25 mouse cellular contexts compared by ENCODE assay signal in the genomic region with DNA sequence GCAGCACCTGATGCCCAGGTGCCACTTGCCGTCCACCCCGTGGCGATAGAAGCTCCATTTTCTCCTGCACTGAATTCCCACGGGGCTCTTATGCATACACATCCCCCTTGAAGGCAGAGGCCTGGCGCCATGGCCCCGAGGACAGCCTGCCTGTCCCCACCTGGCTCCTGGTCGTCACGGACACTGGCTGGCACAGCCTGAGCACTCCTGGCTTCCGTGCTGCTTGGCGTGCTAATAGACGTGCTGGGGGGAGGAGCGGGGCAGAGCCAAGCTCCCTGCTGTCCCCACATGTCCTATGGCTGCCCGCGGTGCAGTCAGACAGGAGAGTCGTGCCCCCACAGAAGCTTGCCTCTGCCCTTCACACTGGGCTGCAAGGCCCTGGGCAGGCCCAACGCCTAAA. TPM values are rescaled to one million over a fixed set of nuclear protein-coding genes. Genes with fewer than 3 reads are reported as not detected.
DNase-seq lines count a peak whose midpoint lies in the region; ATAC-seq and TF ChIP-seq lines count a peak whose summit lies in the region.
"Had no signal": no experiment of that assay in that cellular context is flagged by ENCODE, and none has a peak within 500 bp of the region (broad histone marks: within the 10 kb centered on the region; RNA-seq: fewer than 3 reads in every experiment).

No protein-coding gene starts in this region.

- intact Hi-C loops in left cerebral cortex, postnatal 10 days (cut with DNase I) = no loop called here

- H3K27me3 ChIP-seq in midbrain, postnatal 0 days (ENCODE audit: insufficient read depth, low read length) = no peaks in the 10 kb centered on the region
- no peaks in the 10 kb centered on the region for H3K27me3 ChIP-seq in midbrain, embryonic 16.5 days (ENCODE audit: control insufficient read depth, insufficient read depth, low read depth, low read length)
- H3K27me3 ChIP-seq in forebrain, embryonic 15.5 days = no peaks in the 10 kb centered on the region
- H3K27me3 ChIP-seq: CH12.LX; heart, embryonic 15.5 days; limb, embryonic 13.5 days had no signal

- no peak overlapping the region for H3K4me2 ChIP-seq in midbrain, postnatal 0 days (ENCODE audit: low read depth, low read length, poor library complexity, severe bottlenecking)
- H3K4me2 ChIP-seq in midbrain, embryonic 16.5 days (ENCODE audit: low read length) = no peak overlapping the region
- H3K4me2 ChIP-seq in forebrain, embryonic 15.5 days (replicated peaks) = no peak overlapping the region
- H3K4me2 ChIP-seq: heart, embryonic 15.5 days; limb, embryonic 13.5 days had no signal

- no peak overlapping the region for H3K4me3 ChIP-seq in midbrain, postnatal 0 days (ENCODE audit: low read depth, low read length)
- H3K4me3 ChIP-seq in midbrain, embryonic 16.5 days (ENCODE audit: low read depth, low read length) = no peak overlapping the region
- no peak overlapping the region for H3K4me3 ChIP-seq in forebrain, embryonic 15.5 days
- H3K4me3 ChIP-seq: embryonic facial prominence, embryonic 10.5 days; erythroblast, embryonic 14.5 days; heart, embryonic 15.5 days; limb, embryonic 13.5 days had no signal

- H3K9ac ChIP-seq in midbrain, postnatal 0 days (replicated peaks; ENCODE audit: low read length, poor library complexity, severe bottlenecking) = no peak overlapping the region
- no peak overlapping the region for H3K9ac ChIP-seq in midbrain, embryonic 16.5 days (ENCODE audit: low read depth, low read length)
- no peak overlapping the region for H3K9ac ChIP-seq in forebrain, embryonic 15.5 days (replicated peaks)
- H3K9ac ChIP-seq: heart, embryonic 15.5 days; limb, embryonic 13.5 days had no signal

- no peak for TF ChIP-seq CTCF in midbrain, postnatal 0 days (IDR thresholded peaks at IDR 0.05)

- H3K36me3 ChIP-seq in midbrain, postnatal 0 days (ENCODE audit: insufficient read depth, low read length) = peaks cover 67% of the 10 kb centered on the region
- peaks cover 42% of the 10 kb centered on the region for H3K36me3 ChIP-seq in midbrain, embryonic 16.5 days (ENCODE audit: control insufficient read depth, insufficient read depth, low read length)
- peaks cover 31% of the 10 kb centered on the region for H3K36me3 ChIP-seq in forebrain, embryonic 15.5 days

- no peaks in the 10 kb centered on the region for H3K4me1 ChIP-seq in midbrain, postnatal 0 days (ENCODE audit: insufficient read depth, low read length)
- H3K4me1 ChIP-seq in midbrain, embryonic 16.5 days (ENCODE audit: control insufficient read depth, insufficient read depth, low read length) = no peaks in the 10 kb centered on the region
- H3K4me1 ChIP-seq in forebrain, embryonic 15.5 days = no peaks in the 10 kb centered on the region
- H3K4me1 ChIP-seq: embryonic facial prominence, embryonic 10.5 days; heart, embryonic 15.5 days; limb, embryonic 13.5 days had no signal

- 83% methylated on average over 16 of the region's 16 CpGs for WGBS in midbrain, postnatal 0 days
- WGBS in midbrain, embryonic 16.5 days = 84% methylated on average over 16 of the region's 16 CpGs
- 84% methylated on average over 16 of the region's 16 CpGs for WGBS in forebrain, embryonic 15.5 days

- no peak for ATAC-seq in midbrain, postnatal 0 days (ENCODE audit: low FRiP score)
- no peak for ATAC-seq in midbrain, embryonic 16.5 days
- ATAC-seq in forebrain, embryonic 15.5 days (replicated peaks) = no peak
- ATAC-seq: activated CD4-positive, CD25-positive, alpha-beta regulatory T cell, adult 4 months; forebrain, embryonic 16.5 days had no signal

- H3K9me3 ChIP-seq in midbrain, postnatal 0 days (ENCODE audit: low read length) = no peaks in the 10 kb centered on the region
- H3K9me3 ChIP-seq in midbrain, embryonic 16.5 days (replicated peaks; ENCODE audit: control insufficient read depth, low read length, poor library complexity, severe bottlenecking) = no peaks in the 10 kb centered on the region
- H3K9me3 ChIP-seq in forebrain, embryonic 15.5 days = no peaks in the 10 kb centered on the region
- H3K9me3 ChIP-seq: embryonic facial prominence, embryonic 10.5 days; heart, embryonic 15.5 days; limb, embryonic 13.5 days had no signal

- no peak overlapping the region for H3K27ac ChIP-seq in midbrain, postnatal 0 days (ENCODE audit: low read depth, low read length)
- no peak overlapping the region for H3K27ac ChIP-seq in midbrain, embryonic 16.5 days (ENCODE audit: low read length)
- H3K27ac ChIP-seq in forebrain, embryonic 15.5 days (replicated peaks) = no peak overlapping the region
- H3K27ac ChIP-seq: embryonic facial prominence, embryonic 10.5 days; heart, embryonic 15.5 days; limb, embryonic 13.5 days had no signal

- peak; percentile 95 for DNase-seq in heart, adult 11 months
- no peak for DNase-seq in heart, adult 8-10 months (ENCODE audit: low spot score)
- DNase-seq in midbrain, postnatal 0 days (ENCODE audit: low spot score) = peak; percentile 19
- peak; percentile 87 to 88 for DNase-seq in cerebellum, postnatal 25 days
- DNase-seq in adrenal gland, postnatal 14 days = no peak
- DNase-seq in left cerebral cortex, postnatal 10 days (ENCODE audit: extremely low spot score in 1 of 2, low spot score in 2 of 2) = no peak
- DNase-seq: kidney, adult 11 months; kidney, postnatal 25 days; right cerebral cortex, adult 18-20 months; spleen, adult 18-20 months; thymus, postnatal 36 days had no signal

RNA-seq across cellular contexts. Expression of a gene that starts 7.2 kb away (rescaled TPM):
- not detected for total RNA-seq in heart, adult 8-10 months (2022)
- total RNA-seq in midbrain, postnatal 0 days (2014; rRNA removed) = 0.09 and 0.11 TPM in 2 replicates
- polyA plus RNA-seq in midbrain, postnatal 0 days (2015; fragmentation: Nextera tagmentation; extraction: Ambion mirVana) = 0.27 and 0.31 TPM in 2 replicates
- polyA plus RNA-seq in midbrain, embryonic 16.5 days (2015; fragmentation: Nextera tagmentation; extraction: Ambion mirVana) = 0.10 and 0.16 TPM in 2 replicates
- total RNA-seq in adrenal gland, postnatal 14 days (2021) = 0.11 TPM in 1 of 2 replicates, not detected in the other
- total RNA-seq in left cerebral cortex, postnatal 10 days (2021) = under 1 TPM in 1 of 2 experiments, not detected in 1; 0.13 TPM
- 0.06 and 0.15 TPM in 2 replicates for polyA plus RNA-seq in forebrain, embryonic 15.5 days (2015; fragmentation: Nextera tagmentation; extraction: Ambion mirVana)
- total RNA-seq: adrenal gland, postnatal 4 days; megakaryocyte-erythroid progenitor cell, adult 5-6 weeks had no signal
- polyA plus RNA-seq: activated CD4-positive, CD25-positive, alpha-beta regulatory T cell, adult 4 months; lung, embryonic 16.5 days; stomach, embryonic 16.5 days had no signal

RNA-seq across cellular contexts. Expression of a gene that starts 9.4 kb away (rescaled TPM):
- 10 to 100 TPM; 11.1 to 15.9 (median 14.4) TPM for total RNA-seq in heart, adult 8-10 months (2022)
- 116 and 132 TPM in 2 replicates for total RNA-seq in midbrain, postnatal 0 days (2014; rRNA removed)
- polyA plus RNA-seq in midbrain, postnatal 0 days (2015; fragmentation: Nextera tagmentation; extraction: Ambion mirVana) = 78.6 and 86.2 TPM in 2 replicates
- 82.4 and 84.1 TPM in 2 replicates for polyA plus RNA-seq in midbrain, embryonic 16.5 days (2015; fragmentation: Nextera tagmentation; extraction: Ambion mirVana)
- 30.5 and 33.0 TPM in 2 replicates for total RNA-seq in adrenal gland, postnatal 14 days (2021)
- total RNA-seq in left cerebral cortex, postnatal 10 days (2021) = 10 to 100 TPM; 81.5 to 90.2 TPM
- 58.7 and 61.0 TPM in 2 replicates for polyA plus RNA-seq in forebrain, embryonic 15.5 days (2015; fragmentation: Nextera tagmentation; extraction: Ambion mirVana)

RNA-seq across cellular contexts. Expression of a gene that starts 9.4 kb away (rescaled TPM):
- total RNA-seq in heart, adult 8-10 months (2022) = 10 to 100 TPM; 23.3 to 32.5 (median 25.0) TPM
- 136 and 249 TPM in 2 replicates for total RNA-seq in midbrain, postnatal 0 days (2014; rRNA removed)
- polyA plus RNA-seq in midbrain, postnatal 0 days (2015; fragmentation: Nextera tagmentation; extraction: Ambion mirVana) = 292 and 299 TPM in 2 replicates
- polyA plus RNA-seq in midbrain, embryonic 16.5 days (2015; fragmentation: Nextera tagmentation; extraction: Ambion mirVana) = 202 and 205 TPM in 2 replicates
- 35.1 and 43.3 TPM in 2 replicates for total RNA-seq in adrenal gland, postnatal 14 days (2021)
- 10 to 100 TPM; 51.1 to 57.3 TPM for total RNA-seq in left cerebral cortex, postnatal 10 days (2021)
- polyA plus RNA-seq in forebrain, embryonic 15.5 days (2015; fragmentation: Nextera tagmentation; extraction: Ambion mirVana) = 268 and 279 TPM in 2 replicates

RNA-seq across cellular contexts. Expression of a gene that starts 20.6 kb away (rescaled TPM):
- 10 to 100 TPM in 3 of 4 experiments, 1 to 10 TPM in 1; 7.8 to 14.0 (median 12.6) TPM for total RNA-seq in heart, adult 8-10 months (2022)
- total RNA-seq in midbrain, postnatal 0 days (2014; rRNA removed) = 39.3 and 61.0 TPM in 2 replicates
- polyA plus RNA-seq in midbrain, postnatal 0 days (2015; fragmentation: Nextera tagmentation; extraction: Ambion mirVana) = 24.4 and 26.8 TPM in 2 replicates
- polyA plus RNA-seq in midbrain, embryonic 16.5 days (2015; fragmentation: Nextera tagmentation; extraction: Ambion mirVana) = 12.6 and 16.9 TPM in 2 replicates
- 1.0 and 1.2 TPM in 2 replicates for total RNA-seq in adrenal gland, postnatal 14 days (2021)
- 10 to 100 TPM; 25.4 to 30.9 TPM for total RNA-seq in left cerebral cortex, postnatal 10 days (2021)
- 4.4 and 5.5 TPM in 2 replicates for polyA plus RNA-seq in forebrain, embryonic 15.5 days (2015; fragmentation: Nextera tagmentation; extraction: Ambion mirVana)
- polyA plus RNA-seq: activated CD4-positive, CD25-positive, alpha-beta regulatory T cell, adult 4 months; erythroblast, embryonic 14.5 days; gonadal fat pad, adult 2 months had no signal

RNA-seq across cellular contexts. Expression of a gene that starts 36.3 kb away (rescaled TPM):
- total RNA-seq in heart, adult 8-10 months (2022) = 100 to 1,000 TPM; 117 to 135 (median 123) TPM
- total RNA-seq in midbrain, postnatal 0 days (2014; rRNA removed) = 153 and 267 TPM in 2 replicates
- polyA plus RNA-seq in midbrain, postnatal 0 days (2015; fragmentation: Nextera tagmentation; extraction: Ambion mirVana) = 362 and 384 TPM in 2 replicates
- 297 and 316 TPM in 2 replicates for polyA plus RNA-seq in midbrain, embryonic 16.5 days (2015; fragmentation: Nextera tagmentation; extraction: Ambion mirVana)
- 252 and 257 TPM in 2 replicates for total RNA-seq in adrenal gland, postnatal 14 days (2021)
- 100 to 1,000 TPM; 158 to 161 TPM for total RNA-seq in left cerebral cortex, postnatal 10 days (2021)
- 326 and 357 TPM in 2 replicates for polyA plus RNA-seq in forebrain, embryonic 15.5 days (2015; fragmentation: Nextera tagmentation; extraction: Ambion mirVana)

Comparison
In these comparisons a context has a peak if more than half of its experiments do, and no peak if none do; other contexts are left out.
1. DNase-seq: peak in heart, adult 11 months (single experiment), midbrain, postnatal 0 days (single experiment) and cerebellum, postnatal 25 days (2 of 2); none in heart, adult 8-10 months (single experiment), adrenal gland, postnatal 14 days (single experiment) and left cerebral cortex, postnatal 10 days (0 of 2).